Mouse (Mus musculus): ENCODE data around the gene Trpc3.
"Not testable (repeated sequence)": the region's sequence is repeated elsewhere in the genome, so short reads cannot be mapped to it uniquely, and the experiment has no call there.

DNA sequence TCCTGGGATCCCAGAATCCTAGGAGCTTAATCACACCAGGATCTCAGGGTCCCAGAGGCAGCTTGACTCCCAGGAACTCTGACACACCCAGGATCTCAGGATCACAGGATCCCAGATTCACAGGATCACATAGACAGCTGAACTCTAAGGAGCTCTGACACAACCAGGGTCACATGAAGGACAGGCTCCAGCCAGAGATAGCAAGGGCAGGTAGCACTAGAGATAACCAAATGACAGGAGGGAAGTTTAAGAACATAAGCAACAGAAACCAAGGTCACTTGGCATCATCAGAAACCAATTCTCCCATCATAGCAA, 44.8 kb downstream of the Trpc3 start:
- not testable (repeated sequence) for TF ChIP-seq POLR2A (IDR thresholded peaks at IDR 0.05; ENCODE audit: borderline replicate concordance, low read depth, low read length); CTCF (IDR thresholded peaks at IDR 0.05; ENCODE audit: low read depth, low read length)

Data from bone marrow macrophage, adult 2 months (primary cell).